Comparison of ENCODE assay signal across 8 mouse cellular contexts in genomic region chr1:119048547-119048946, GRCm38 (mm10). TPM values are rescaled to one million over a fixed set of nuclear protein-coding genes. Genes with fewer than 3 reads are reported as not detected.
A peak's percentile ranks its signal among the peaks of the same experiment; 100 is the strongest.
DNase-seq lines count a peak whose midpoint lies in the region; ATAC-seq and TF ChIP-seq lines count a peak whose summit lies in the region.

No protein-coding gene starts in this region.

- no peaks in the 10 kb centered on the region for H3K36me3 ChIP-seq in heart, embryonic 10.5 days
- H3K36me3 ChIP-seq in ES-E14 (ENCODE audit: control insufficient read depth, insufficient read depth, low read length, poor library complexity, severe bottlenecking) = peaks cover 2% of the 10 kb centered on the region; the same call in 1 of the 2 replicates
- H3K36me3 ChIP-seq in hindbrain, embryonic 10.5 days = no peaks in the 10 kb centered on the region
- no peaks in the 10 kb centered on the region for H3K36me3 ChIP-seq in midbrain, embryonic 14.5 days (ENCODE audit: control insufficient read depth, insufficient read depth, low read length)

- peaks cover 45% of the 10 kb centered on the region for H3K4me1 ChIP-seq in heart, embryonic 10.5 days
- peaks cover 16 to 31% of the 10 kb centered on the region in 2 experiments; a peak in 3 of 4 replicates for H3K4me1 ChIP-seq in ES-E14 (ENCODE audit: control insufficient read depth in 2 of 2, insufficient read depth in 2 of 2, low read length in 2 of 2, poor library complexity in 1 of 2)
- H3K4me1 ChIP-seq in hindbrain, embryonic 10.5 days (replicated peaks) = peaks cover 63% of the 10 kb centered on the region
- H3K4me1 ChIP-seq in midbrain, embryonic 14.5 days (ENCODE audit: control insufficient read depth, insufficient read depth, low read length) = peaks cover 38% of the 10 kb centered on the region

- intact Hi-C loops in heart, postnatal 36 days (cut with DNase I) = no loop called here
- intact Hi-C loops in gastrocnemius, postnatal 14 days (cut with DNase I; ENCODE audit: low total_unique reads) = no loop called here

- DNase-seq in heart, embryonic 10.5 days (ENCODE audit: low spot score) = no peak
- DNase-seq in heart, postnatal 36 days = no peak
- DNase-seq in ES-E14 (ENCODE audit: low read depth, low spot score) = no peak
- peak; percentile 39 for DNase-seq in hindbrain, embryonic 10.5 days (ENCODE audit: low spot score)
- peak; percentile 41 for DNase-seq in midbrain, embryonic 14.5 days
- no peak for DNase-seq in Muller cell, postnatal 12 days (ENCODE audit: inconsistent ontology term)
- DNase-seq in gastrocnemius, postnatal 14 days = no peak
- no peak for DNase-seq in ovary, postnatal 36 days (ENCODE audit: low spot score)

- H3K27ac ChIP-seq in heart, embryonic 10.5 days = peak overlapping the region; percentile 95
- peak overlapping the region; percentile 81 for H3K27ac ChIP-seq in ES-E14 (ENCODE audit: insufficient read depth, low read depth, low read length, poor library complexity, severe bottlenecking)
- H3K27ac ChIP-seq in hindbrain, embryonic 10.5 days = peak overlapping the region; percentile 97
- peak overlapping the region; percentile 86 for H3K27ac ChIP-seq in midbrain, embryonic 14.5 days (replicated peaks; ENCODE audit: low read depth, low read length)

- peaks cover 40% of the 10 kb centered on the region for H3K27me3 ChIP-seq in heart, embryonic 10.5 days (ENCODE audit: insufficient read depth, poor library complexity, severe bottlenecking)
- H3K27me3 ChIP-seq in hindbrain, embryonic 10.5 days (ENCODE audit: insufficient read depth, poor library complexity, severe bottlenecking) = peaks cover 8% of the 10 kb centered on the region
- peaks cover 6% of the 10 kb centered on the region; the same call in 1 of the 2 replicates for H3K27me3 ChIP-seq in midbrain, embryonic 14.5 days (ENCODE audit: control insufficient read depth, insufficient read depth, low read length)

- in situ Hi-C loops in ES-E14 (cut with MboI; ENCODE audit: low sequenced_read_pairs in 2 of 2, unreplicated experiment in 2 of 2) = no loop called here

- peak overlapping the region; percentile 56 for H3K9ac ChIP-seq in ES-E14 (ENCODE audit: insufficient read depth, low read depth, low read length, poor library complexity, severe bottlenecking)
- H3K9ac ChIP-seq in midbrain, embryonic 14.5 days (replicated peaks; ENCODE audit: low read length) = no peak overlapping the region; the same call in 1 of the 2 replicates

- peak overlapping the region; percentile 96 for H3K4me2 ChIP-seq in midbrain, embryonic 14.5 days (ENCODE audit: low read length)

- ATAC-seq in midbrain, embryonic 14.5 days (ENCODE audit: low FRiP score, low TSS enrichment) = no peak

- peak overlapping the region; percentile 76 for H3K4me3 ChIP-seq in heart, embryonic 10.5 days
- peak overlapping the region; percentile 32 to 48 for H3K4me3 ChIP-seq in ES-E14 (ENCODE audit: insufficient read depth in 1 of 2, low read depth in 1 of 2, low read length in 2 of 2, poor library complexity in 1 of 2, severe bottlenecking in 1 of 2)
- H3K4me3 ChIP-seq in hindbrain, embryonic 10.5 days = peak overlapping the region; percentile 57
- H3K4me3 ChIP-seq in midbrain, embryonic 14.5 days (replicated peaks; ENCODE audit: low read depth, low read length) = peak overlapping the region; percentile 48

- WGBS in heart, embryonic 10.5 days = 4% methylated on average over 6 of the region's 6 CpGs
- under 1% methylated on average over 6 of the region's 6 CpGs for WGBS in hindbrain, embryonic 10.5 days
- WGBS in midbrain, embryonic 14.5 days = 2% methylated on average over 6 of the region's 6 CpGs

- no peaks in the 10 kb centered on the region for H3K9me3 ChIP-seq in heart, embryonic 10.5 days
- H3K9me3 ChIP-seq in ES-E14 (ENCODE audit: control insufficient read depth, insufficient read depth, low read depth, low read length) = no peaks in the 10 kb centered on the region
- H3K9me3 ChIP-seq in hindbrain, embryonic 10.5 days = no peaks in the 10 kb centered on the region
- no peaks in the 10 kb centered on the region for H3K9me3 ChIP-seq in midbrain, embryonic 14.5 days (ENCODE audit: control insufficient read depth, low read length)

TF ChIP-seq in ES-E14, 5 proteins besides CTCF, POLR2A, EP300 and RAD21:
- TF ChIP-seq HCFC1 (IDR thresholded peaks at IDR 0.05; ENCODE audit: borderline replicate concordance, insufficient read depth, low read length) (no peak), ZC3H11A (IDR thresholded peaks at IDR 0.05; ENCODE audit: borderline replicate concordance, low read depth, low read length) (no peak), CHD2 (IDR thresholded peaks at IDR 0.05; ENCODE audit: low read depth, low read length) (no peak), MAFK (IDR thresholded peaks at IDR 0.05; ENCODE audit: insufficient read depth, low read depth, low read length) (peak; percentile 56)

RNA-seq across cellular contexts. Expression of gene Gli2, which starts 4.9 kb away (rescaled TPM):
- 2.2 and 7.5 TPM in 2 replicates for polyA plus RNA-seq in heart, embryonic 10.5 days (2016; fragmentation: Nextera tagmentation; extraction: Ambion mirVana)
- 1 to 10 TPM; 1.0 to 2.0 TPM for total RNA-seq in heart, postnatal 36 days (2021)
- total RNA-seq in ES-E14 (2012; rRNA removed) = 9.8 and 12.2 TPM in 2 replicates
- polyA plus RNA-seq in hindbrain, embryonic 10.5 days (2016; fragmentation: Nextera tagmentation; extraction: Ambion mirVana) = 9.0 and 10.1 TPM in 2 replicates
- 1.6 and 2.8 TPM in 2 replicates for polyA plus RNA-seq in midbrain, embryonic 14.5 days (2014; fragmentation: Nextera tagmentation; extraction: Ambion mirVana)
- total RNA-seq in gastrocnemius, postnatal 14 days (2021) = 1 to 10 TPM; 3.3 to 4.5 TPM

Comparison
In these comparisons a context has a peak if more than half of its experiments do, and no peak if none do; other contexts are left out.
1. DNase-seq: peak in hindbrain, embryonic 10.5 days (single experiment) and midbrain, embryonic 14.5 days (single experiment); none in heart, embryonic 10.5 days (single experiment), heart, postnatal 36 days (0 of 2), ES-E14 (single experiment), Muller cell, postnatal 12 days (single experiment), gastrocnemius, postnatal 14 days (single experiment) and ovary, postnatal 36 days (single experiment).
2. Peak in every context shown above with its lines, with median percentiles within 50 percentile points of each other: H3K27ac ChIP-seq and H3K4me3 ChIP-seq.